Mouse (Mus musculus): ENCODE measurements around the gene AC161166.1.

GRCm38 (mm10) chr7:24529580-24529979 lies 17.3 kb upstream of the AC161166.1 start:
- TF ChIP-seq POLR2A (IDR thresholded peaks at IDR 0.05; ENCODE audit: borderline replicate concordance, low read depth, low read length) (no peak), CTCF (IDR thresholded peaks at IDR 0.05; ENCODE audit: low read depth, low read length) (no peak)

Data from bone marrow macrophage, adult 2 months (primary cell).